Mouse (Mus musculus) left cerebral cortex, adult 8-10 months (tissue): ENCODE measurements at regions not wholly inside any gene's neighbourhood (a gene's known extent, or its start where the extent isn't known, plus 50 kb on each side); places are given as distances from the start of the nearest gene placed in this dataset.

Experiments
- DNase-seq, 2 experiments: peaks; one replicate each; pipeline ENCODE4 v3.0.0; 2022; ENCODE audit warnings: low spot score in 2 of 2

GRCm38 (mm10) chr13:102250884-102251283 lies 442.5 kb upstream of the Cd180 start:
- no peak for DNase-seq

- DNase-seq, result no peak
Observed at GRCm38 (mm10) chr13:102251709-102252108, 441.6 kb upstream of the Cd180 start.

GRCm38 (mm10) chr13:102255401-102256371 lies 437.7 kb upstream of the Cd180 start:
- no peak for DNase-seq

GRCm38 (mm10) chr13:102258207-102258606 lies 435.2 kb upstream of the Cd180 start:
- no peak for DNase-seq

- DNase-seq, result no peak
Observed at GRCm38 (mm10) chr13:102273818-102274217, 419.5 kb upstream of the Cd180 start.

GRCm38 (mm10) chr13:102275296-102275695 lies 418.1 kb upstream of the Cd180 start:
- DNase-seq, result no peak

- DNase-seq, result no peak
Observed at GRCm38 (mm10) chr13:102276885-102277284, 416.5 kb upstream of the Cd180 start.

- DNase-seq, result no peak
Observed at GRCm38 (mm10) chr13:102280198-102280597, 413.2 kb upstream of the Cd180 start.

GRCm38 (mm10) chr13:102294451-102294850 lies 398.9 kb upstream of the Cd180 start:
- DNase-seq, result no peak

- DNase-seq, result no peak
Observed at GRCm38 (mm10) chr13:102295079-102295478, 398.3 kb upstream of the Cd180 start.

- no peak for DNase-seq
Observed at GRCm38 (mm10) chr13:102307983-102308382, 385.4 kb upstream of the Cd180 start.

GRCm38 (mm10) chr13:102312096-102312495 lies 381.3 kb upstream of the Cd180 start:
- no peak for DNase-seq

- no peak for DNase-seq
Observed at GRCm38 (mm10) chr13:102315921-102316692, 377.3 kb upstream of the Cd180 start.

GRCm38 (mm10) chr13:102318891-102319404 lies 374.4 kb upstream of the Cd180 start:
- no peak for DNase-seq

GRCm38 (mm10) chr13:102319453-102319852 lies 373.9 kb upstream of the Cd180 start:
- DNase-seq, result no peak

GRCm38 (mm10) chr13:102323876-102324275 lies 369.5 kb upstream of the Cd180 start:
- DNase-seq, result peak in 1 of 2 experiments; percentile 18

- DNase-seq, result no peak
Observed at GRCm38 (mm10) chr13:102326003-102326402, 367.4 kb upstream of the Cd180 start.

- DNase-seq, result no peak
Observed at GRCm38 (mm10) chr13:102326544-102326943, 366.8 kb upstream of the Cd180 start.

- no peak for DNase-seq
Observed at GRCm38 (mm10) chr13:102333667-102334066, 359.7 kb upstream of the Cd180 start.

GRCm38 (mm10) chr13:102334131-102334534 lies 359.2 kb upstream of the Cd180 start:
- peak in 1 of 2 experiments; percentile 19 for DNase-seq

- DNase-seq, result peak in 1 of 2 experiments; percentile 49
Observed at GRCm38 (mm10) chr13:102343236-102343635, 350.1 kb upstream of the Cd180 start.
